Mouse (Mus musculus): Measurements from ENCODE around the gene Atp8b5. TPM values are rescaled to one million over a fixed set of nuclear protein-coding genes. Genes with fewer than 3 reads are reported as not detected.
A peak's percentile ranks its signal among the peaks of the same experiment; 100 is the strongest.

The Atp8b5 gene
- polyA plus RNA-seq, 1 experiment from 2014 or later: 0.36 TPM

- no peak overlapping the region for H3K27ac ChIP-seq
- H3K4me3 ChIP-seq (ENCODE audit: inconsistent target): no peak overlapping the region
- H3K36me3 ChIP-seq (ENCODE audit: inconsistent target): no peaks in the 10 kb centered on the region
- 94% methylated on average over 2 of the region's 2 CpGs for WGBS (ENCODE audit: missing documents)
- H3K79me2 ChIP-seq (ENCODE audit: inconsistent target): no peaks in the 10 kb centered on the region
Measured at GRCm38 (mm10) chr4:43344932-43345331, 78.0 kb downstream of the Atp8b5 start.

GRCm38 (mm10) chr4:43349206-43349605 is 82.2 kb downstream of the Atp8b5 start:
- H3K4me3 ChIP-seq (ENCODE audit: inconsistent target): no peak overlapping the region
- no peaks in the 10 kb centered on the region for H3K79me2 ChIP-seq (ENCODE audit: inconsistent target)
- no peak overlapping the region for H3K27ac ChIP-seq
- no peaks in the 10 kb centered on the region for H3K36me3 ChIP-seq (ENCODE audit: inconsistent target)
- WGBS (ENCODE audit: missing documents): 99% methylated on average over 5 of the region's 5 CpGs

DNA sequence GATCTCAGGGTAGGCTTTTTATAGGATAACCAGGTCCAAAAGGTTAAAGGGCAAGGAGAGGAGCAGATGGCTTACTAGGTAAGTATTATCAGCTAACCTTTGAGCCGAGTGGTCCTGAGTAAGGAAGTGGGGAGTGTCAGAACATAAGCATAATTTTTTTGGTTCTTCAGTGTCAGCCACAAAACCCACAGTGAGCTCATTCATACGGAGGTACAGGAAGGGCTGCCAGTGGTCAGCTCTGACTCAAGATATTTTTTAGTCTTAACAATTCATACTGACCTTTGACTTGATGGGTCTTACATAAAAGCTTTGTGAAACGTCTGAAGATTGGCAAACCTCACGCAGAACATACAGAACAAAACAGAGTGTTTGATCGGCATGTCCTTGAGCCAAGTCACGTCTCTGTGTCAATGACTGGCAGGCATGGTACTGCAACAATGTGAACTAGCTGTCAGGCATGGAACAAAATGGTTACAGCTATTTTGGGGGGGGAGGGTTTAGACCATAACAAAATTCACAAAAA is 83.1 kb downstream of the Atp8b5 start:
- no peak overlapping the region for H3K4me3 ChIP-seq (ENCODE audit: inconsistent target)
- no peaks in the 10 kb centered on the region for H3K79me2 ChIP-seq (ENCODE audit: inconsistent target)
- no peak overlapping the region for H3K27ac ChIP-seq
- H3K36me3 ChIP-seq (ENCODE audit: inconsistent target): no peaks in the 10 kb centered on the region
- WGBS (ENCODE audit: missing documents): 54% methylated on average over 6 of the region's 6 CpGs

- WGBS (ENCODE audit: missing documents): 90% methylated on average over 6 of the region's 6 CpGs
- H3K36me3 ChIP-seq (ENCODE audit: inconsistent target): no peaks in the 10 kb centered on the region
- H3K79me2 ChIP-seq (ENCODE audit: inconsistent target): no peaks in the 10 kb centered on the region
- H3K27ac ChIP-seq: no peak overlapping the region
- no peak overlapping the region for H3K4me3 ChIP-seq (ENCODE audit: inconsistent target)
Measured at GRCm38 (mm10) chr4:43353662-43354061, 86.7 kb downstream of the Atp8b5 start.

DNA sequence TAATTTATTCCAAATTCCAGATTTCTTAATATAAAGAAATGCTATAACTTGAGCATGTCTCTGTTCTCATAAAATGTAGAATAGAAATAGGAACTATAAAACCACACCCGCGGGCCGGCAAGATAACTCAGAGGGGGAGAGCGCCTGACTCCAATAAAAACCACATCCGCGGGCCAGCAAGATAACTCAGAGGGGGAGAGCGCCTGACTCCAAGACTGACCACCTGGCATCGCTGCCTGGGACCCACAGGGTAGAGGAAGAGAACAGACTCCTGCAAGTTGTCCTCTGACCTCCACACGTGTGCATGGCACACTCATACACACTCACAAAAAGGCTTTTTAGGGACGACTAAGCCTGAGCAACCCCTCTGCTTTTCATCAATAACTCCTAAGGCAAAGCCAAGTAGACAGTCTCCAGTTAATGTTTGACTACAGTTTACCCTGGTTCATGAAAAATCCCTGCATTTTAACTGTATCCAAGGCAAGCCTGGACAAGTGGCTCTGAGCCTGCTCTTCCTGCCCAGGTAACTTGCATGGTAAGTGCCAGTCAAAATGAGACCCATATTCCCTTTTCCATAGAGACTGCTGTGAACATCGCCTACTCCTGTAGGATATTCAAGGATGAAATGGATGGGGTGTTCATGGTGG is 98.1 kb downstream of the Atp8b5 start:
- H3K4me3 ChIP-seq (ENCODE audit: inconsistent target): no peak overlapping the region
- H3K36me3 ChIP-seq (ENCODE audit: inconsistent target): no peaks in the 10 kb centered on the region
- no peaks in the 10 kb centered on the region for H3K79me2 ChIP-seq (ENCODE audit: inconsistent target)
- no peak overlapping the region for H3K27ac ChIP-seq
- 22% methylated on average over 11 of the region's 11 CpGs for WGBS (ENCODE audit: missing documents)

- H3K27ac ChIP-seq: no peak overlapping the region
- no peak overlapping the region for H3K4me3 ChIP-seq (ENCODE audit: inconsistent target)
- H3K36me3 ChIP-seq (ENCODE audit: inconsistent target): no peaks in the 10 kb centered on the region
- no peaks in the 10 kb centered on the region for H3K79me2 ChIP-seq (ENCODE audit: inconsistent target)
- WGBS (ENCODE audit: missing documents): 87% methylated on average over 5 of the region's 5 CpGs
Measured at GRCm38 (mm10) chr4:43367295-43367694, 100.3 kb downstream of the Atp8b5 start.

- no peak overlapping the region for H3K27ac ChIP-seq
- no peak overlapping the region for H3K4me3 ChIP-seq (ENCODE audit: inconsistent target)
- no peaks in the 10 kb centered on the region for H3K36me3 ChIP-seq (ENCODE audit: inconsistent target)
- no peaks in the 10 kb centered on the region for H3K79me2 ChIP-seq (ENCODE audit: inconsistent target)
- 27% methylated on average over 9 of the region's 9 CpGs for WGBS (ENCODE audit: missing documents)
Measured at GRCm38 (mm10) chr4:43367787-43368186, 100.8 kb downstream of the Atp8b5 start.

DNA sequence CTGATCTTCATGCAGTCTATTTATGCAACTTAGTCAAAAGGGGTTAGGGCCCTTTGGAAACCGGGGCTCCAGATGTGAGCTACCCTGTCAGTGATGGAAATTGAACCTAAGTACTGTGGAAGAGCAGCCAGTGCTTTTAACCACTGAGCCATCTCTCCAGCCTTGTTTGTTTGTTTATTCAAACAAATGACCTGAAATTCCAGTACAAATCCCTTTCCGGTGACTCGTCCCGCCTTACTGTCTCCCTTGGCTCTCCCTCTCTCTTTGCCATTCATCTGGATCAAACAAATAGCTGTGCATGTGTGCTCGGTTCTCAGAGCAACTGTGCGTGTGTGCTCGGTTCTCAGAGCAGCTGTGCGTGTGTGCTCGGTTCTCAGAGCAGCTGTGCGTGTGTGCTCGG is 104.4 kb downstream of the Atp8b5 start:
- Histone ChIP-seq H3K36me3 (ENCODE audit: inconsistent target) (no peaks in the 10 kb centered on the region), H3K79me2 (ENCODE audit: inconsistent target) (no peaks in the 10 kb centered on the region), H3K27ac (no peak overlapping the region), H3K4me3 (ENCODE audit: inconsistent target) (no peak overlapping the region)
- 88% methylated on average over 4 of the region's 11 CpGs for WGBS (ENCODE audit: missing documents)

GRCm38 (mm10) chr4:43372155-43372554 is 105.2 kb downstream of the Atp8b5 start:
- H3K79me2 ChIP-seq (ENCODE audit: inconsistent target): no peaks in the 10 kb centered on the region
- WGBS (ENCODE audit: missing documents): 80% methylated on average over 4 of the region's 4 CpGs
- no peak overlapping the region for H3K4me3 ChIP-seq (ENCODE audit: inconsistent target)
- H3K27ac ChIP-seq: no peak overlapping the region
- H3K36me3 ChIP-seq (ENCODE audit: inconsistent target): no peaks in the 10 kb centered on the region

GRCm38 (mm10) chr4:43374266-43374665 is 107.3 kb downstream of the Atp8b5 start:
- WGBS (ENCODE audit: missing documents): 93% methylated on average over 4 of the region's 4 CpGs
- Histone ChIP-seq H3K36me3 (ENCODE audit: inconsistent target) (no peaks in the 10 kb centered on the region), H3K27ac (no peak overlapping the region), H3K79me2 (ENCODE audit: inconsistent target) (no peaks in the 10 kb centered on the region), H3K4me3 (ENCODE audit: inconsistent target) (no peak overlapping the region)

GRCm38 (mm10) chr4:43379601-43380000 is 112.6 kb downstream of the Atp8b5 start:
- Histone ChIP-seq H3K4me3 (ENCODE audit: inconsistent target) (no peak overlapping the region), H3K36me3 (ENCODE audit: inconsistent target) (no peaks in the 10 kb centered on the region), H3K27ac (no peak overlapping the region), H3K79me2 (ENCODE audit: inconsistent target) (peaks cover 33% of the 10 kb centered on the region)
- WGBS (ENCODE audit: missing documents): 100% methylated on average over 6 of the region's 6 CpGs

GRCm38 (mm10) chr4:43380951-43381350 is 114.0 kb downstream of the Atp8b5 start:
- Histone ChIP-seq H3K79me2 (ENCODE audit: inconsistent target) (peaks cover 47% of the 10 kb centered on the region), H3K27ac (peak overlapping the region; percentile 85), H3K36me3 (ENCODE audit: inconsistent target) (no peaks in the 10 kb centered on the region), H3K4me3 (ENCODE audit: inconsistent target) (peak overlapping the region; percentile 68)
- WGBS (ENCODE audit: missing documents): 50% methylated on average over 10 of the region's 10 CpGs

DNA sequence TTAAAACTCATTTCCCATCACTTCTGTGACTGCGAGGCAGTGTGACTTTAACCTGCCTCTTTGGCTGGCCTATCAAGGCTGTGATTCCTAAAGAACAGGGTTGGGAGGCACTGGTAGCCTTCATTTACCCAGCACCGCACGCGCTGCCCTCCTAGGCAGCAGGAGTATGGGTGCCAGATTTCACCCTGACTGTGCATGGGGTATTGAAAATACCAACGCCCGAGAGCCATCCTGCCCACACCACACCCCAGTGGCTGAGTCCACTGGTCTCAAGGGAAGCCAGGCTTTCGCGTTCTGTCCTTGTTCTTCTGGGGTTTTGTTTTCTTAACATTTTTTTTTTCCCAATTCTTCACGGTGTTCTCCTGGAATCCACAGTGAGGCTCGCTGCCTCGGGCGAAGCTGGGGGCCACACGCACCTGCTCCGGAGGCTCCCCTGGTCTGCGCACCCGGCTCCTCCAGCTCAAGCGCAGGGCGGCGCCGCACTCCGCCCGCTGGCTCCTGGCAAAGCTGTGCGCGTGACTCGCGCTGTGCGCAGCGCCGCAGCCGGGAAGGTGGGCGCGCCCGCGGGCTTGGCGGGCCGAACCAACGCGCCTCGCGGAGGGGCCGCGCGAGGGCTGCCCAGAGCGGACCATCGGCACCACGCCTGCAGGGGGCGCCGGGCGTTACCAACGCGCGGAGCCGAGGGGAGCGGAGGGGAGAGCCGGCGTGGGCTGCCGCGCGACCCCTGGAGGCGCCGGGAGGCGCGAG is 114.6 kb downstream of the Atp8b5 start, which contains the start of gene Rusc2:
Gene Rusc2, plus strand, starts transcription at position 572 of the 747 bp plus-strand sequence.
- WGBS (ENCODE audit: missing documents): 1% methylated on average over 53 of the region's 63 CpGs
- Histone ChIP-seq H3K27ac (peak within 1 kb of the TSS; percentile 97), H3K36me3 (ENCODE audit: inconsistent target) (no peaks in the 10 kb centered on the region), H3K4me3 (ENCODE audit: inconsistent target) (peak within 1 kb of the TSS; percentile 68), H3K79me2 (ENCODE audit: inconsistent target) (peaks cover 53% of the 10 kb centered on the region)

- H3K4me3 ChIP-seq (ENCODE audit: inconsistent target): peak overlapping the region; percentile 64
- no peaks in the 10 kb centered on the region for H3K36me3 ChIP-seq (ENCODE audit: inconsistent target)
- H3K27ac ChIP-seq: peak overlapping the region; percentile 97
- peaks cover 61% of the 10 kb centered on the region for H3K79me2 ChIP-seq (ENCODE audit: inconsistent target)
- WGBS (ENCODE audit: missing documents): 8% methylated on average over 27 of the region's 33 CpGs
Measured at GRCm38 (mm10) chr4:43382155-43383020, 115.4 kb downstream of the Atp8b5 start.
